Mouse (Mus musculus): Measurements from ENCODE around the gene Nipal4. TPM values are rescaled to one million over a fixed set of nuclear protein-coding genes. Genes with fewer than 3 reads are reported as not detected.

Gene Nipal4
- total RNA-seq, 2 experiments from 2014 or later = 1.9 to 2.5 TPM

GRCm38 (mm10) chr11:46121666-46122065 lies 44.6 kb downstream of the Nipal4 start:
- no peak for DNase-seq (ENCODE audit: low spot score in 2 of 2)
- intact Hi-C loops (cut with DNase I) = no loop called here

DNA sequence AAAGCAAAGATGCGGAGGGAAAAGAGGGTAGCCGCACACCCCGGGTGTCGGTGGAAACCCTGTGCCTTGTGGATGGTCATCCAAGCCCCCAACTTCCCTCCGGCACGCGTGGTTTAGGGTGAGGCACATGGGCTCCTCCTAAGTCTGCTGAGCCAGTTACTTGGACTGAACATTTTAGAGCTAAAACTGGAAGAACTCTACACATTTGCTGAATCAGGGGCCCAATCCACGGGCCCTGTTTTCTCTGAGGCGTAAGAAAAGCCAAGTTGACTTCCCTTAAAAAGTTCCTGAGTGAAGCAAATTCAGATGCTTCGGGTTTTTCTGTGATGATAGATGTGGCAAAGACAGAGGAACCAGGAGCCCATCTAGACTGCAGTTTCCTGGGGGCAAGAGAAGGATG lies 46.2 kb downstream of the Nipal4 start:
- intact Hi-C loops (cut with DNase I) = no loop called here
- no peak for DNase-seq (ENCODE audit: low spot score in 2 of 2)

GRCm38 (mm10) chr11:46119624-46120023 lies 46.7 kb downstream of the Nipal4 start:
- DNase-seq (ENCODE audit: low spot score in 2 of 2) = no peak
- intact Hi-C loops (cut with DNase I) = no loop called here

DNA sequence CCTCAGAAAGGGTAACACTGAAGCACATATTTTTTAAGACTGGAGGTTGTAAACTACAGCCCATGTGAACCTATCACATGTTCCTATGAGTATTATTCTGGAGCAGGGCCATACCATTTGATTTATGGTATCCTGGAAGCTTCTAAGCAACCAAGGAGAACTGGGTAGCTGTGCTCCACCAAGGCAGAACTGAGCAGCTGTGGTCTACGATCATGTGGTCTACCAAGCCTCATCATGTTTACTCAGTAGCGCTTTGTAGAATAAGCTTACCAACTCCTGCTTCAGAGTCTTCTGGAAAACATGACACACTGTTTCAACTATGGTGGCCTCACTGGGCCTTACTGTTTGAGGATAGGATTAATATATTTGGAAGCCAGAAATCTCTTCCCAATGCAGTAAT lies 49.8 kb downstream of the Nipal4 start:
- intact Hi-C loops (cut with DNase I) = no loop called here

DNA sequence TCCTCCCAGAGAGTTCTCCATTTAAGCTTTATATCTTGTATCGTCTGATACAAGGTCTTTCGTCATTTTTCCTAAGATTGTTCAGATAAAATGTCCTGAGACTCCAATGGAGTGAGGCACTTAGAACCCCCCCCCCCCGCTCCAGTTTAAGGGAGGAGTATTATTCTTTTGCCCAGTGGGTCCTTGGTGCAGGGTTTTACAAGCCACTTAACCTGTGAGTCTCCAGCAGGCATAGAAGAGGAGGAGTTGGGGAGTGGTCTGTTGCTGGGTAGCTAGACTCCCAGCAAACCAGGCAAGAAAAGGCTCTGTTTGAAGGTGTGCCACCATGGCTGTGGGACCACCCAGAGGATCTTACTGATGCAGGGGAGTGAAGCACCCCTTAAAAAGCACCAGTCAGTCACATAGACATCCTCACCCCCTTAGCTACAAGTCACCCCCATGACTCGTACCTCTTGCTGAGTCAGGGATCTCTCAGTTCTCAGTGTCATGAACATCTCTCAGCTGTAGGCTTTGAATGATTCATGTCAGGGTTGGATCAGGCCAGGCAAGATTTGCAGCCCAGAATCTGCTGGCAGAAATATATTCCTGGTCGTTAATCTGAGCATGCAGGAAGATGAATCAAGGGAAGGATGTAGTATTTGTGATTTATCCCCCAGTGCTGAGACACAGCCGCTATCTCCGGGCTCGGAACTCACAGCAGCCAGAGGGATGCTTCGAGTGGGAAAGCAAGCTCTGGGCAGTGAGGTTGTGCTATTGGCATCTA lies 50.7 kb downstream of the Nipal4 start:
- DNase-seq (ENCODE audit: low spot score in 2 of 2) = no peak
- intact Hi-C loops (cut with DNase I) = no loop called here

More for the DNA sequence above, 49.8 kb downstream of the Nipal4 start:
- no peak for DNase-seq (ENCODE audit: low spot score in 2 of 2)

GRCm38 (mm10) chr11:46115011-46115410 lies 51.3 kb downstream of the Nipal4 start:
- DNase-seq (ENCODE audit: low spot score in 2 of 2) = no peak
- intact Hi-C loops (cut with DNase I) = no loop called here

DNA sequence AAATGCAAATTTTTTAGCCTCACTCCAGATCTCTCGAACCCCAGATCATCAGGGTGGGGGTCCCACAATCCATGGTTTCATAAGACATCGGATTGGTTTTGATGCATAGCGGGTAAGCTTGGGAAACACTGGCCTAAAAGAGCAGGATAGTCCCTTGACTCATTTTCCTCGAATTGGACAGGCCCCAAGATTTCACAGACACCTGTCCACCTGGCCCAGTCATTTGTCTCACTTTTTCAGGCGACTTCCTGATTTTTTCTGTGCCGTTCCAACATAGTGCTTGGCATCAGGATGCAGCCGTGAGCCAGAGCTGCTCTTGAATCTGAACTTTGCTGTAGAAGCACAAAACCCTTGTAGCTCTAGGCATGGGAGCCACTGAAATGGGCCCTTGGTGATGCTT lies 52.1 kb downstream of the Nipal4 start:
- intact Hi-C loops (cut with DNase I) = no loop called here
- no peak for DNase-seq (ENCODE audit: low spot score in 2 of 2)

- no peak for DNase-seq (ENCODE audit: low spot score in 2 of 2)
- intact Hi-C loops (cut with DNase I) = no loop called here
Observed at GRCm38 (mm10) chr11:46113211-46113610, 53.1 kb downstream of the Nipal4 start.

DNA sequence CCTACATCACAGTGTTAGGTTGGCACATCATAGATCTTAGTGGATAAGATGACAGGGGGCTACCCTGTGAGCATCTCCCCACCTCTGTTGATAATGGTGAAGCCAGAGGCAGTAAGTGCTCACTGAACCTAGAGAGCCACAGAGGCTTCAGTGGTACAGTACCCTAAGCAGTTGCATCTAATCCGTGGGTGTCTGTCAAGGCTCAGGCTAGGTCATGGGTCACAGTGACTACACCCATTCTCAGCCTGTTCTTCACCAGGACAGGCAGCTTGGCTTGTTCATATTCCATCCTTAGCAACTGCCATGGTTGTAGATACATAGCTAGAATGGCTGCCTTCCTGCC lies 55.4 kb downstream of the Nipal4 start:
- intact Hi-C loops (cut with DNase I) = no loop called here

DNA sequence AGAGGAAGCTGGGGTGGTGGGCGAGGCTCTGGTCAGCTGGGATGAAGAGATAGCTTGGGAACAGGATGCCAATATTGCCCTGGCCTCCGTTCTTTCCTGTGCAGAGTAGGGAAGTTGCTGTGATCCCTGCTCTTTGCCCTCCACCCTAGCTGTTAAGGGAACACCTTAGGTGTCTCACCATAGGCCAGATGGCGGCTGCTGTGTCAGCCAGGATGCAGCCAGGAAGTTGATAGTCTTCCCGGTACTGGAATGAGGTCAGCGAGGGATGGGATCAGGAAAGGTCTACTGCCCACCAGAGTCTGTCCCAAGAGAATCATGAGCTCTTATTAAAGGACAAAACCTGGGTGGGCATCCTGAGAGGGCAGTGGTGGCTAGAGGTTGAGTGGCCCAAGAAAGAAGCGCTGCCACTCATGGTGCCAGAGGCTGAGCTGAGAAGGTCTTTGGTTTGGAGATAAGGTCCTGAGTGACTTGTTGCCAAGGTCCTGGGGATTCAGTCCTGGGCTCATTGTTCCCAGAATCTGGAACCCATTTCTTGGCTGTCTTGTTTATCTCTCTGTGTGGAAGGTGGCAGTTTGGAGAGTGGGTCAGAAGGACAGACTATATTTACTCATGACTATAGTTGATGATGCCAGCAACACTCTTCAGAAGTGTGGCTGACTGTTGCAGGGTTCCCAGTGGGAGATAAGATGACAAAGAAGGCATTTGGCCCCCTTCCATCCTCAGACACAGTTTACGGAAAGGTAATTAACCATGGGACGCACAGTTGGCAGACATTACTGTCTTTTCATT lies 56.0 kb downstream of the Nipal4 start:
- DNase-seq (ENCODE audit: low spot score in 2 of 2) = no peak
- intact Hi-C loops (cut with DNase I) = no loop called here

More for the DNA sequence above, 55.4 kb downstream of the Nipal4 start:
- DNase-seq (ENCODE audit: low spot score in 2 of 2) = no peak

DNA sequence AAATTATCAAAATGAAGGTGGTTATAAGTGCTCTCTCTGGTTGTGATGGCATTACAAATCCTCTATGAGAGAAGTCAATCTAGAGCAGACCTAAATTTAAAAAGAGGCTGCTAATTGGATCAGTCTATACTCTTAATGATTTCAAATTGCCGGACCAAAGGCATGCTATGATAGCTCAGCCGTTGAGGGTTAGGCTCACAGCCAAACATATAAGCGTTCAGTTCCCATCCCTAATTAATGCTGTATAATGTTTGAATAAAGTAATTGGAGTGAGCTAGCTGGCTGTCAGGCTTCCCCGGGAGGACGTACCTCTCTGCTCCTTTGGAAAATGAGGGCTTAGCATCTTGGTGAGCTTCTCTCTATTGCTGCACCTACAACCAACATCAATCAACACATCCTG lies 57.1 kb downstream of the Nipal4 start:
- intact Hi-C loops (cut with DNase I) = no loop called here

GRCm38 (mm10) chr11:46107046-46107445 lies 59.3 kb downstream of the Nipal4 start:
- intact Hi-C loops (cut with DNase I) = no loop called here
- no peak for DNase-seq (ENCODE audit: low spot score in 2 of 2)

More for the DNA sequence above, 57.1 kb downstream of the Nipal4 start:
- no peak for DNase-seq (ENCODE audit: low spot score in 2 of 2)

DNA sequence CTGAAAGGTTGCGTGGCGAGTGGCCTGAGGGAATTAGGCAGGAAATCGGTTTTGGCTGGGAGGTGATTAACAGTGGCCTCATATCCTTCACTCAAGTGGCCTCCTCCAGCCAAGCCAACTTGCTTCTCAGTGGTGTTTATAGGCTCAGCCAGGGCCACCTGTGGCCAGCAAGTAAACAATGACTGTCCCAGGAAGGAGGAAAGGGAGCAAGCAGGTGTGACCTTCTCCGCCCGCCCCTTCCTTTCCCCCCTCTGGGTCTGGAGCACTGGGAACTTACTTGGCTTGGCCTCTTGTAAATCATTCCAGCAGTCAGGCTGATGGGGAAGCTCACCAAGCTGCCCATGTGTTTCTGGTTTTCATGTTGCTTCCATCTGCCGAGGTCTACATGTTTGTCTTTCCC lies 64.2 kb downstream of the Nipal4 start:
- intact Hi-C loops (cut with DNase I) = no loop called here
- DNase-seq (ENCODE audit: low spot score in 2 of 2) = no peak

Small RNAs within 50 kb of the gene (microRNA-seq; reads per million reads assigned to microRNA genes)
- gene Mir7239 (not detected), gene Mir8100 (not detected)

Other genes starting within 250 kb of the Nipal4 start
- 10 to 100 TPM; 23.8 to 25.4 TPM for gene Lsm11, start 221.6 kb downstream of the Nipal4 start, total RNA-seq (2021)
- gene Thg1l, start 211.0 kb downstream of the Nipal4 start, total RNA-seq (2021) = 10 to 100 TPM in 1 of 2 experiments, 1 to 10 TPM in 1; 10.0 to 12.4 TPM
- gene Sox30, start 186.2 kb downstream of the Nipal4 start, total RNA-seq (2021) = under 1 TPM in 1 of 2 experiments, not detected in 1; 0.10 TPM
- gene Gm12166, start 114.2 kb downstream of the Nipal4 start, total RNA-seq (2021) = 1 to 10 TPM; 2.6 to 6.4 TPM
- 10 to 100 TPM; 16.8 to 20.9 TPM for gene Adam19, start 110.5 kb downstream of the Nipal4 start, total RNA-seq (2021)
- 1 to 10 TPM; 3.3 to 4.5 TPM for gene Fndc9, start 69.0 kb upstream of the Nipal4 start, total RNA-seq (2021)
- 100 to 1,000 TPM; 562 to 605 TPM for gene Cyfip2, start 146.4 kb upstream of the Nipal4 start, total RNA-seq (2021)
- gene Itk, start 223.0 kb upstream of the Nipal4 start, total RNA-seq (2021) = under 1 TPM; 0.25 to 0.52 TPM
- gene Fam71b, start 230.1 kb upstream of the Nipal4 start, total RNA-seq (2021) = not detected

Measured in left cerebral cortex, postnatal 36 days (tissue).